Mouse (Mus musculus): Measurements from ENCODE around the gene Efcab9. TPM values are rescaled to one million over a fixed set of nuclear protein-coding genes. Genes with fewer than 3 reads are reported as not detected.

Efcab9 gene
- 0.63 TPM in 1 of 2 replicates, not detected in the other for polyA plus RNA-seq (2015; fragmentation: Nextera tagmentation; extraction: Ambion mirVana)

GRCm38 (mm10) chr11:32531871-32532764 lies at the start of gene Efcab9:
Gene Efcab9 (minus strand): TSS chr11:32532081.
- Histone ChIP-seq H3K36me3 (peaks cover 2% of the 10 kb centered on the region; the same call in 1 of the 2 replicates), H3K9ac (replicated peaks) (peak within 1 kb of the TSS; percentile 71), H3K27ac (replicated peaks) (no peak within 1 kb of the TSS), H3K4me1 (peaks cover 28% of the 10 kb centered on the region), H3K27me3 (replicated peaks) (peaks cover 5% of the 10 kb centered on the region; the same call in 1 of the 2 replicates), H3K4me3 (replicated peaks) (peak within 1 kb of the TSS; percentile 70), H3K4me2 (peak within 1 kb of the TSS; percentile 99), H3K9me3 (replicated peaks) (no peaks in the 10 kb centered on the region)
- WGBS: 6% methylated on average over 33 of the region's 33 CpGs
- peak; percentile 5; the same call in 1 of the 2 replicates for ATAC-seq (ENCODE audit: low FRiP score)

- no peak for ATAC-seq (ENCODE audit: low FRiP score)
- H3K4me1 ChIP-seq: peaks cover 10% of the 10 kb centered on the region; the same call in 1 of the 2 replicates
- no peak overlapping the region for H3K4me2 ChIP-seq
- WGBS: 23% methylated on average over 2 of the region's 2 CpGs
- no peak overlapping the region for H3K9ac ChIP-seq (replicated peaks)
- no peaks in the 10 kb centered on the region for H3K36me3 ChIP-seq
- no peak overlapping the region for H3K27ac ChIP-seq (replicated peaks)
- no peaks in the 10 kb centered on the region for H3K9me3 ChIP-seq (replicated peaks)
- no peak overlapping the region for H3K4me3 ChIP-seq (replicated peaks)
- H3K27me3 ChIP-seq (replicated peaks): no peaks in the 10 kb centered on the region
Observed at GRCm38 (mm10) chr11:32581031-32581430, 49.1 kb upstream of the Efcab9 start.

GRCm38 (mm10) chr11:32580305-32580947 lies 48.5 kb upstream of the Efcab9 start:
- no peaks in the 10 kb centered on the region for H3K9me3 ChIP-seq (replicated peaks)
- no peak overlapping the region for H3K27ac ChIP-seq (replicated peaks)
- 86% methylated on average over 16 of the region's 16 CpGs for WGBS

GRCm38 (mm10) chr11:32576760-32577050 lies 44.8 kb upstream of the Efcab9 start:
- no peak for ATAC-seq (ENCODE audit: low FRiP score)
- H3K27me3 ChIP-seq (replicated peaks): no peaks in the 10 kb centered on the region
- no peaks in the 10 kb centered on the region for H3K9me3 ChIP-seq (replicated peaks)
- H3K4me3 ChIP-seq (replicated peaks): no peak overlapping the region
- H3K4me2 ChIP-seq: no peak overlapping the region
- peaks cover 10% of the 10 kb centered on the region; the same call in 1 of the 2 replicates for H3K4me1 ChIP-seq
- H3K9ac ChIP-seq (replicated peaks): no peak overlapping the region
- whole genome bisulfite sequencing: 64% methylated on average over 5 of the region's 5 CpGs
- no peaks in the 10 kb centered on the region for H3K36me3 ChIP-seq
- H3K27ac ChIP-seq (replicated peaks): peak overlapping the region; percentile 37

More at GRCm38 (mm10) chr11:32580305-32580947, 48.5 kb upstream of the Efcab9 start:
- no peak for ATAC-seq (ENCODE audit: low FRiP score)
- Histone ChIP-seq H3K9ac (replicated peaks) (no peak overlapping the region), H3K4me3 (replicated peaks) (no peak overlapping the region), H3K27me3 (replicated peaks) (no peaks in the 10 kb centered on the region), H3K4me1 (peaks cover 10% of the 10 kb centered on the region; the same call in 1 of the 2 replicates), H3K4me2 (no peak overlapping the region), H3K36me3 (no peaks in the 10 kb centered on the region)

- Histone ChIP-seq H3K27ac (replicated peaks) (peak overlapping the region; percentile 37), H3K4me3 (replicated peaks) (no peak overlapping the region), H3K27me3 (replicated peaks) (no peaks in the 10 kb centered on the region), H3K4me1 (peaks cover 10% of the 10 kb centered on the region; the same call in 1 of the 2 replicates), H3K9ac (replicated peaks) (no peak overlapping the region), H3K9me3 (replicated peaks) (no peaks in the 10 kb centered on the region), H3K36me3 (no peaks in the 10 kb centered on the region), H3K4me2 (no peak overlapping the region)
- ATAC-seq (ENCODE audit: low FRiP score): no peak
- WGBS: 76% methylated on average over 6 of the region's 6 CpGs
Observed at GRCm38 (mm10) chr11:32575964-32576759, 44.3 kb upstream of the Efcab9 start.

- peaks cover 7% of the 10 kb centered on the region; the same call in 1 of the 2 replicates for H3K4me1 ChIP-seq
- WGBS: 88% methylated on average over 2 of the region's 2 CpGs
- no peak overlapping the region for H3K4me2 ChIP-seq
- no peaks in the 10 kb centered on the region for H3K36me3 ChIP-seq
- H3K27ac ChIP-seq (replicated peaks): no peak overlapping the region
- no peaks in the 10 kb centered on the region for H3K27me3 ChIP-seq (replicated peaks)
- no peak overlapping the region for H3K9ac ChIP-seq (replicated peaks)
- no peak overlapping the region for H3K4me3 ChIP-seq (replicated peaks)
- H3K9me3 ChIP-seq (replicated peaks): no peaks in the 10 kb centered on the region
- no peak for ATAC-seq (ENCODE audit: low FRiP score)
Observed at GRCm38 (mm10) chr11:32573669-32574068, 41.8 kb upstream of the Efcab9 start.

GRCm38 (mm10) chr11:32571103-32571502 lies 39.2 kb upstream of the Efcab9 start:
- H3K27ac ChIP-seq (replicated peaks): no peak overlapping the region
- H3K9me3 ChIP-seq (replicated peaks): no peaks in the 10 kb centered on the region
- no peak overlapping the region for H3K4me2 ChIP-seq
- H3K4me3 ChIP-seq (replicated peaks): no peak overlapping the region
- no peak for ATAC-seq (ENCODE audit: low FRiP score)
- H3K9ac ChIP-seq (replicated peaks): no peak overlapping the region
- H3K27me3 ChIP-seq (replicated peaks): no peaks in the 10 kb centered on the region
- H3K4me1 ChIP-seq: peaks cover 6% of the 10 kb centered on the region
- WGBS: 91% methylated on average over 6 of the region's 6 CpGs
- no peaks in the 10 kb centered on the region for H3K36me3 ChIP-seq

GRCm38 (mm10) chr11:32568637-32569293 lies 36.9 kb upstream of the Efcab9 start:
- H3K4me3 ChIP-seq (replicated peaks): no peak overlapping the region
- no peak overlapping the region for H3K4me2 ChIP-seq
- peaks cover 5% of the 10 kb centered on the region for H3K4me1 ChIP-seq
- WGBS: 89% methylated on average over 15 of the region's 15 CpGs
- H3K27me3 ChIP-seq (replicated peaks): no peaks in the 10 kb centered on the region
- H3K9ac ChIP-seq (replicated peaks): no peak overlapping the region
- ATAC-seq (ENCODE audit: low FRiP score): no peak
- no peak overlapping the region for H3K27ac ChIP-seq (replicated peaks)
- no peaks in the 10 kb centered on the region for H3K9me3 ChIP-seq (replicated peaks)
- H3K36me3 ChIP-seq: no peaks in the 10 kb centered on the region

GRCm38 (mm10) chr11:32568060-32568459 lies 36.2 kb upstream of the Efcab9 start:
- H3K9me3 ChIP-seq (replicated peaks): no peaks in the 10 kb centered on the region
- no peaks in the 10 kb centered on the region for H3K27me3 ChIP-seq (replicated peaks)
- 88% methylated on average over 7 of the region's 7 CpGs for WGBS
- H3K4me2 ChIP-seq: no peak overlapping the region
- no peak overlapping the region for H3K4me3 ChIP-seq (replicated peaks)
- H3K4me1 ChIP-seq: peaks cover 5% of the 10 kb centered on the region
- H3K36me3 ChIP-seq: no peaks in the 10 kb centered on the region
- H3K27ac ChIP-seq (replicated peaks): no peak overlapping the region
- ATAC-seq (ENCODE audit: low FRiP score): no peak
- H3K9ac ChIP-seq (replicated peaks): no peak overlapping the region

- Histone ChIP-seq H3K4me3 (replicated peaks) (no peak overlapping the region), H3K4me2 (no peak overlapping the region)
Observed at GRCm38 (mm10) chr11:32567000-32567855, 35.3 kb upstream of the Efcab9 start.

More at GRCm38 (mm10) chr11:32567000-32567855, 35.3 kb upstream of the Efcab9 start:
- no peaks in the 10 kb centered on the region for H3K36me3 ChIP-seq
- peaks cover 5% of the 10 kb centered on the region for H3K4me1 ChIP-seq
- 78% methylated on average over 10 of the region's 10 CpGs for WGBS
- H3K9me3 ChIP-seq (replicated peaks): no peaks in the 10 kb centered on the region
- H3K27ac ChIP-seq (replicated peaks): no peak overlapping the region
- no peaks in the 10 kb centered on the region for H3K27me3 ChIP-seq (replicated peaks)
- ATAC-seq (ENCODE audit: low FRiP score): no peak
- no peak overlapping the region for H3K9ac ChIP-seq (replicated peaks)

All from neural tube, embryonic 15.5 days (tissue).